ENCODE assay signal across 16 mouse cellular contexts in genomic region chr17:70864117-70864516, GRCm38 (mm10).
"Had no signal": no experiment of that assay in that cellular context is flagged by ENCODE, and none has a peak within 500 bp of the region (broad histone marks: within the 10 kb centered on the region; RNA-seq: fewer than 3 reads in every experiment).

No protein-coding gene starts in this region.

- H3K4me3 ChIP-seq: lung, embryonic 15.5 days; megakaryocyte, embryonic 14.5 days; midbrain, embryonic 12.5 days; neural tube, embryonic 12.5 days; stomach, embryonic 15.5 days had no signal

- DNase-seq: liver, postnatal 0 days; lung, adult 2 months; lung, postnatal 14 days; lung, postnatal 36 days; midbrain, embryonic 14.5 days; right cerebral cortex, postnatal 14 days; thymus, adult 2 months; thymus, postnatal 25 days; thymus, postnatal 4 days had no signal

- H3K4me1 ChIP-seq: lung, embryonic 15.5 days; megakaryocyte, embryonic 14.5 days; midbrain, embryonic 12.5 days; neural tube, embryonic 12.5 days; stomach, embryonic 15.5 days had no signal

- H3K9ac ChIP-seq: liver, postnatal 0 days; lung, embryonic 15.5 days; midbrain, embryonic 12.5 days; neural tube, embryonic 12.5 days; stomach, embryonic 15.5 days had no signal

- H3K9me3 ChIP-seq: lung, embryonic 15.5 days; midbrain, embryonic 12.5 days; neural tube, embryonic 12.5 days; stomach, embryonic 15.5 days had no signal

- H3K27ac ChIP-seq: lung, embryonic 15.5 days; macrophage; midbrain, embryonic 12.5 days; neural tube, embryonic 12.5 days; stomach, embryonic 15.5 days; stomach, postnatal 0 days had no signal

- H3K27me3 ChIP-seq: lung, embryonic 15.5 days; midbrain, embryonic 12.5 days; neural tube, embryonic 12.5 days; stomach, embryonic 15.5 days had no signal

- H3K36me3 ChIP-seq: lung, embryonic 15.5 days; neural tube, embryonic 12.5 days; stomach, embryonic 15.5 days had no signal
